Mouse (Mus musculus) adrenal gland, postnatal 0 days (tissue): ENCODE data around the gene Cdx2. TPM values are rescaled to one million over a fixed set of nuclear protein-coding genes. Genes with fewer than 3 reads are reported as not detected.

Source experiments
- microRNA-seq: library from miRNA; unstranded; fragments of <30 nt; microRNA quantifications from one replicate; pipeline ENCODE4, GENCODE M21; 2016; ENCODE audit warnings: borderline replicate concordance; ENCODE audit not compliant: insufficient number of aligned reads
- polyA plus RNA-seq: library from polyadenylated mRNA; unstranded; fragments of >200 nt; fragmentation: Nextera tagmentation; extraction: Ambion mirVana; gene quantifications from 2 replicates; pipeline ENCODE4 v1.2.1, GENCODE M21; 2015

The Cdx2 gene
- polyA plus RNA-seq = 0.22 TPM in 1 of 2 replicates, not detected in the other

DNA sequence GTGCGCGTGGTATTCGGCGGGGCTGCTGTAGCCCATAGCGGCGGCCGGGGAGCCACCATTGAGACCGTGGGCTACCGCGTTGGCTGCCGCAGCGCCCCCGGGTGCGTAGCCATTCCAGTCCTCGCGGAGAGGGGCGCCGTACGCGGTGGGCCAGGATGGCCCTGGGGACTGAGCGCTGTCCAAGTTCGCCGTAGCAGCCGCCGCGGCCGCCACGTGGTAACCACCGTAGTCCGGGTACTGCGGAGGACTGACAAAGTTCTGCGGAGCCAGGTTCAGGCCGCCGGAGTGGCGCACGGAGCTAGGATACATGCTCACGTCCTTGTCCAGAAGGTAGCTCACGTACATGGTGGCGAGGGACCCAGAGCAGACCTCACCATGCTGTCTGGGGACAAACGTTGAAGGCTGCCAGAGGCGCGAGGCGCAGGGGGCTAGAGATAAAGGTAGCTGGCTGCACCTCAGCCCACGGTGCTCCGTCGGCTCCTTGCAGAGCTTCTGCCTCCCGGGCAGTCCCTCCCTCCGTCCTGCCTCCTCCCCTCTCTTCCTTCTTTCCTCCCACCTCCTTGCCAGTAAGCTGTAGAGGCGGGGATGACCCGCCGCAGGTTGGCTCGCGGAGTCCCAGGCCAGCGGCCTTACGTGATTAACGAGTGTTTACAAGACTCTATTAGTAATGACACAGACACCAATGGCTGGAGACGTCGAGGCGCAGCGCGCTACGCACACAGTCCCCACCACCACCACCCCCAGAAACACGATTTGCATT lies at the start of gene Cdx2:
TSS of gene Cdx2 (minus strand) at position 633 of the 760 bp plus-strand sequence.

GRCm38 (mm10) chr5:147322183-147322582 lies 15.1 kb upstream of the Cdx2 start, which contains the start of gene Urad:
TSS of gene Urad (minus strand) at chr5:147322440.

GRCm38 (mm10) chr5:147269926-147270672 lies 37.0 kb downstream of the Cdx2 start, which contains the start of gene Pdx1:
TSS of gene Pdx1 (plus strand) at chr5:147269959.

Small RNA genes within 50 kb of the gene (microRNA-seq; reads per million reads assigned to microRNA genes)
- gene Mir7k = not detected

Other genes with a start within 250 kb of the Cdx2 start
- 5.2 and 6.9 TPM in 2 replicates for gene Lnx2, start 230.7 kb downstream of the Cdx2 start, polyA plus RNA-seq
- gene Polr1d, start 230.2 kb downstream of the Cdx2 start, polyA plus RNA-seq = 145 and 151 TPM in 2 replicates
- not detected in 2 replicates for gene Gsx1, start 118.6 kb downstream of the Cdx2 start, polyA plus RNA-seq
- gene Pdx1, start 37.3 kb downstream of the Cdx2 start, polyA plus RNA-seq = not detected in 2 replicates
- 0.57 and 1.3 TPM in 2 replicates for gene Urad, start 15.2 kb upstream of the Cdx2 start, polyA plus RNA-seq
- gene Flt3, start 93.2 kb upstream of the Cdx2 start, polyA plus RNA-seq = 0.05 and 0.17 TPM in 2 replicates
- gene Pan3, start 122.9 kb upstream of the Cdx2 start, polyA plus RNA-seq = 44.6 and 57.1 TPM in 2 replicates